Mouse (Mus musculus) limb, embryonic 15.5 days (tissue): ENCODE measurements around the gene Klhdc4. TPM values are rescaled to one million over a fixed set of nuclear protein-coding genes. Genes with fewer than 3 reads are reported as not detected.
A peak's percentile ranks its signal among the peaks of the same experiment; 100 is the strongest.

Source experiments
- ATAC-seq: fragments of 200-750 bp; cut with Nextera tagmentation; 2 replicates; pipeline ENCODE4 v1.8.0; 2017; ENCODE audit warnings: low read depth, moderate TSS enrichment; ENCODE audit not compliant: insufficient number of reproducible peaks, low FRiP score, low TSS enrichment
- H3K27ac ChIP-seq: fragments of 300-500 bp; sonication (generic); 2 replicates; pipeline ENCODE4 v1.5.1; 2015; ENCODE audit warnings: moderate library complexity, mild to moderate bottlenecking, inconsistent platforms
- H3K27me3 ChIP-seq: fragments of 300-500 bp; sonication (generic); 2 replicates; pipeline ENCODE4 v1.6.1; 2015; ENCODE audit warnings: inconsistent platforms
- H3K36me3 ChIP-seq: fragments of 300-500 bp; sonication (generic); 2 replicates; pipeline ENCODE4 v1.6.1; 2015; ENCODE audit warnings: inconsistent platforms
- H3K4me1 ChIP-seq: fragments of 300-500 bp; sonication (generic); 2 replicates; pipeline ENCODE4 v1.6.1; 2015; ENCODE audit warnings: inconsistent platforms
- H3K4me2 ChIP-seq: fragments of 300-500 bp; sonication (generic); 2 replicates; pipeline ENCODE4 v1.6.1; 2015; ENCODE audit warnings: mild to moderate bottlenecking, inconsistent platforms
- H3K4me3 ChIP-seq: fragments of 300-500 bp; sonication (generic); 2 replicates; pipeline ENCODE4 v1.5.1; 2015; ENCODE audit warnings: mild to moderate bottlenecking, inconsistent platforms
- H3K9ac ChIP-seq: fragments of 300-500 bp; sonication (generic); 2 replicates; pipeline ENCODE4 v1.6.1; 2015; ENCODE audit warnings: inconsistent platforms
- H3K9me3 ChIP-seq: fragments of 300-500 bp; sonication (generic); 2 replicates; pipeline ENCODE4 v1.6.1; 2016; ENCODE audit warnings: inconsistent platforms
- WGBS: fragments of 180-500 bp; shearing (Covaris S2); methylation state at CpG from one replicate; pipeline ENCODE4 v1.1.7; 2015; 5-methylcytosine and 5-hydroxymethylcytosine counted together
- polyA plus RNA-seq: library from polyadenylated mRNA; unstranded; fragments of >200 nt; fragmentation: Nextera tagmentation; extraction: Ambion mirVana; gene quantifications from 2 replicates; pipeline ENCODE4 v1.2.1, GENCODE M21; 2015

Gene Klhdc4
- 31.5 and 34.2 TPM in 2 replicates for polyA plus RNA-seq

- Histone ChIP-seq H3K9ac (peak within 1 kb of the TSS; percentile 82), H3K9me3 (no peaks in the 10 kb centered on the region), H3K4me1 (peaks cover 19% of the 10 kb centered on the region), H3K4me2 (peak within 1 kb of the TSS; percentile 92), H3K27ac (peak within 1 kb of the TSS; percentile 50), H3K27me3 (no peaks in the 10 kb centered on the region), H3K36me3 (no peaks in the 10 kb centered on the region), H3K4me3 (peak within 1 kb of the TSS; percentile 93)
- under 1% methylated on average over 68 of the region's 68 CpGs for WGBS
- peak; percentile 94; the same call in 1 of the 2 replicates for ATAC-seq
Measured at GRCm38 (mm10) chr8:121829048-121829776, at the start of gene Klhdc4. Klhdc4 (minus strand) TSS chr8:121829569.

GRCm38 (mm10) chr8:121877828-121878480 lies 48.6 kb upstream of the Klhdc4 start:
- Histone ChIP-seq H3K4me1 (peaks cover 29% of the 10 kb centered on the region), H3K27me3 (no peaks in the 10 kb centered on the region), H3K9me3 (no peaks in the 10 kb centered on the region), H3K4me2 (no peak overlapping the region), H3K27ac (no peak overlapping the region), H3K4me3 (no peak overlapping the region), H3K9ac (no peak overlapping the region), H3K36me3 (peaks cover 9% of the 10 kb centered on the region)
- no peak for ATAC-seq
- 87% methylated on average over 7 of the region's 7 CpGs for WGBS

- no peaks in the 10 kb centered on the region for H3K27me3 ChIP-seq
- WGBS, result 63% methylated on average over 5 of the region's 5 CpGs
- peaks cover 2% of the 10 kb centered on the region for H3K36me3 ChIP-seq
- no peak overlapping the region for H3K4me3 ChIP-seq
- H3K4me2 ChIP-seq, result no peak overlapping the region
- peaks cover 37% of the 10 kb centered on the region for H3K4me1 ChIP-seq
- no peaks in the 10 kb centered on the region for H3K9me3 ChIP-seq
- no peak overlapping the region for H3K9ac ChIP-seq
- ATAC-seq, result no peak
- no peak overlapping the region for H3K27ac ChIP-seq
Measured at GRCm38 (mm10) chr8:121877212-121877611, 47.8 kb upstream of the Klhdc4 start.

GRCm38 (mm10) chr8:121875517-121875916 lies 46.1 kb upstream of the Klhdc4 start:
- H3K4me3 ChIP-seq, result no peak overlapping the region
- no peak overlapping the region for H3K4me2 ChIP-seq
- no peak overlapping the region for H3K9ac ChIP-seq
- no peak for ATAC-seq
- H3K9me3 ChIP-seq, result no peaks in the 10 kb centered on the region
- H3K27me3 ChIP-seq, result no peaks in the 10 kb centered on the region
- H3K36me3 ChIP-seq, result no peaks in the 10 kb centered on the region
- WGBS, result 78% methylated on average over 9 of the region's 9 CpGs
- H3K27ac ChIP-seq, result peak overlapping the region; percentile 68
- peaks cover 44% of the 10 kb centered on the region for H3K4me1 ChIP-seq

GRCm38 (mm10) chr8:121875045-121875444 lies 45.7 kb upstream of the Klhdc4 start:
- Histone ChIP-seq H3K27ac (peak overlapping the region; percentile 68), H3K9me3 (no peaks in the 10 kb centered on the region), H3K4me3 (no peak overlapping the region), H3K4me2 (no peak overlapping the region), H3K4me1 (peaks cover 44% of the 10 kb centered on the region), H3K27me3 (no peaks in the 10 kb centered on the region), H3K9ac (no peak overlapping the region), H3K36me3 (no peaks in the 10 kb centered on the region)
- ATAC-seq, result no peak
- WGBS, result 17% methylated on average over 3 of the region's 3 CpGs

GRCm38 (mm10) chr8:121874031-121874430 lies 44.7 kb upstream of the Klhdc4 start:
- Histone ChIP-seq H3K9me3 (no peaks in the 10 kb centered on the region), H3K4me1 (peaks cover 44% of the 10 kb centered on the region), H3K27me3 (no peaks in the 10 kb centered on the region), H3K9ac (no peak overlapping the region), H3K4me2 (no peak overlapping the region), H3K4me3 (no peak overlapping the region), H3K36me3 (no peaks in the 10 kb centered on the region), H3K27ac (peak overlapping the region; percentile 68)
- no peak for ATAC-seq
- WGBS, result 43% methylated on average over 9 of the region's 9 CpGs

GRCm38 (mm10) chr8:121871833-121872440 lies 42.6 kb upstream of the Klhdc4 start:
- Histone ChIP-seq H3K9me3 (no peaks in the 10 kb centered on the region), H3K27ac (peak overlapping the region; percentile 65; the same call in 1 of the 2 replicates), H3K4me2 (no peak overlapping the region), H3K9ac (no peak overlapping the region), H3K4me1 (peaks cover 40% of the 10 kb centered on the region), H3K27me3 (no peaks in the 10 kb centered on the region), H3K36me3 (no peaks in the 10 kb centered on the region), H3K4me3 (no peak overlapping the region)
- no peak for ATAC-seq
- 6% methylated on average over 10 of the region's 10 CpGs for WGBS

- H3K4me3 ChIP-seq, result no peak overlapping the region
- H3K9me3 ChIP-seq, result no peaks in the 10 kb centered on the region
- ATAC-seq, result no peak
- no peaks in the 10 kb centered on the region for H3K36me3 ChIP-seq
- H3K4me1 ChIP-seq, result peaks cover 34% of the 10 kb centered on the region
- H3K9ac ChIP-seq, result no peak overlapping the region
- H3K4me2 ChIP-seq, result no peak overlapping the region
- WGBS, result 84% methylated on average over 2 of the region's 2 CpGs
- no peaks in the 10 kb centered on the region for H3K27me3 ChIP-seq
- no peak overlapping the region for H3K27ac ChIP-seq
Measured at GRCm38 (mm10) chr8:121870190-121870589, 40.8 kb upstream of the Klhdc4 start.

- 91% methylated on average over 7 of the region's 7 CpGs for WGBS
- H3K9ac ChIP-seq, result no peak overlapping the region
- H3K9me3 ChIP-seq, result no peaks in the 10 kb centered on the region
- H3K4me3 ChIP-seq, result no peak overlapping the region
- H3K27me3 ChIP-seq, result no peaks in the 10 kb centered on the region
- H3K27ac ChIP-seq, result no peak overlapping the region
- no peak for ATAC-seq
- H3K4me1 ChIP-seq, result peaks cover 21% of the 10 kb centered on the region
- no peak overlapping the region for H3K4me2 ChIP-seq
- no peaks in the 10 kb centered on the region for H3K36me3 ChIP-seq
Measured at GRCm38 (mm10) chr8:121868896-121869295, 39.5 kb upstream of the Klhdc4 start.

GRCm38 (mm10) chr8:121868196-121868595 lies 38.8 kb upstream of the Klhdc4 start:
- Histone ChIP-seq H3K36me3 (no peaks in the 10 kb centered on the region), H3K27ac (no peak overlapping the region), H3K9me3 (no peaks in the 10 kb centered on the region), H3K9ac (no peak overlapping the region), H3K4me3 (no peak overlapping the region), H3K4me1 (peaks cover 17% of the 10 kb centered on the region), H3K4me2 (no peak overlapping the region), H3K27me3 (no peaks in the 10 kb centered on the region)
- WGBS, result 93% methylated on average over 5 of the region's 5 CpGs
- no peak for ATAC-seq

GRCm38 (mm10) chr8:121865356-121865755 lies 36.0 kb upstream of the Klhdc4 start:
- no peak overlapping the region for H3K4me3 ChIP-seq
- WGBS, result 36% methylated on average over 8 of the region's 8 CpGs
- H3K27me3 ChIP-seq, result no peaks in the 10 kb centered on the region
- H3K9me3 ChIP-seq, result no peaks in the 10 kb centered on the region
- no peak overlapping the region for H3K9ac ChIP-seq
- H3K36me3 ChIP-seq, result no peaks in the 10 kb centered on the region
- no peak overlapping the region for H3K27ac ChIP-seq
- ATAC-seq, result no peak
- H3K4me2 ChIP-seq, result no peak overlapping the region
- H3K4me1 ChIP-seq, result peaks cover 2% of the 10 kb centered on the region
